Mouse (Mus musculus): ENCODE data around the gene Pla2g4d. TPM values are rescaled to one million over a fixed set of nuclear protein-coding genes. Genes with fewer than 3 reads are reported as not detected.
A peak's percentile ranks its signal among the peaks of the same experiment; 100 is the strongest.
"Not testable (repeated sequence)": the region's sequence is repeated elsewhere in the genome, so short reads cannot be mapped to it uniquely, and the experiment has no call there.

Pla2g4d gene
- polyA plus RNA-seq, 2 experiments = 0.05 to 0.08 TPM

- TF ChIP-seq POLR2A (IDR thresholded peaks at IDR 0.05; ENCODE audit: borderline replicate concordance, extremely low read depth, insufficient read depth, insufficient read length) = no peak
- no peaks in the 10 kb centered on the region for H3K36me3 ChIP-seq (ENCODE audit: control insufficient read depth, insufficient read depth, low read length)
- peak within 1 kb of the TSS; percentile 61 for H3K4me2 ChIP-seq (replicated peaks; ENCODE audit: low read depth, low read length, severe bottlenecking)
- H3K9me3 ChIP-seq (ENCODE audit: control insufficient read depth, low read length) = no peaks in the 10 kb centered on the region
- 3% methylated on average over 27 of the region's 27 CpGs for WGBS
- peak within 1 kb of the TSS; percentile 36 for H3K4me3 ChIP-seq (replicated peaks; ENCODE audit: low read length)
- peaks cover 4% of the 10 kb centered on the region; the same call in 1 of the 2 replicates for H3K4me1 ChIP-seq (ENCODE audit: control insufficient read depth, insufficient read depth, low read length)
- ATAC-seq (ENCODE audit: low FRiP score, low read depth) = peak; percentile 83
- H3K27me3 ChIP-seq (ENCODE audit: control insufficient read depth, insufficient read depth, low read length) = no peaks in the 10 kb centered on the region
- DNase-seq (ENCODE audit: low spot score) = peak; percentile 65
- H3K27ac ChIP-seq (replicated peaks; ENCODE audit: low read depth, low read length) = no peak within 1 kb of the TSS
- peak within 1 kb of the TSS; percentile 13; the same call in 1 of the 2 replicates for H3K9ac ChIP-seq (ENCODE audit: low read depth, low read length, severe bottlenecking)
Measured at GRCm38 (mm10) chr2:120244679-120245420, 44.1 kb downstream of the Pla2g4d start, which contains the start of gene Pla2g4e. Pla2g4e (minus strand) TSS chr2:120245335.

GRCm38 (mm10) chr2:120243995-120244394 lies 45.0 kb downstream of the Pla2g4d start:
- DNase-seq (ENCODE audit: low spot score) (no peak), ATAC-seq (ENCODE audit: low FRiP score, low read depth) (no peak)
- no peak for TF ChIP-seq POLR2A (IDR thresholded peaks at IDR 0.05; ENCODE audit: borderline replicate concordance, extremely low read depth, insufficient read depth, insufficient read length)
- Histone ChIP-seq H3K9ac (ENCODE audit: low read depth, low read length, severe bottlenecking) (no peak overlapping the region), H3K9me3 (ENCODE audit: control insufficient read depth, low read length) (no peaks in the 10 kb centered on the region), H3K36me3 (ENCODE audit: control insufficient read depth, insufficient read depth, low read length) (no peaks in the 10 kb centered on the region), H3K27ac (replicated peaks; ENCODE audit: low read depth, low read length) (no peak overlapping the region), H3K4me3 (replicated peaks; ENCODE audit: low read length) (no peak overlapping the region), H3K27me3 (ENCODE audit: control insufficient read depth, insufficient read depth, low read length) (no peaks in the 10 kb centered on the region), H3K4me1 (ENCODE audit: control insufficient read depth, insufficient read depth, low read length) (peaks cover 4% of the 10 kb centered on the region; the same call in 1 of the 2 replicates), H3K4me2 (replicated peaks; ENCODE audit: low read depth, low read length, severe bottlenecking) (no peak overlapping the region)
- 98% methylated on average over 2 of the region's 2 CpGs for WGBS

GRCm38 (mm10) chr2:120242791-120243467 lies 46.1 kb downstream of the Pla2g4d start:
- no peak for TF ChIP-seq POLR2A (IDR thresholded peaks at IDR 0.05; ENCODE audit: borderline replicate concordance, extremely low read depth, insufficient read depth, insufficient read length)
- no peak overlapping the region for H3K4me3 ChIP-seq (replicated peaks; ENCODE audit: low read length)
- H3K36me3 ChIP-seq (ENCODE audit: control insufficient read depth, insufficient read depth, low read length) = no peaks in the 10 kb centered on the region
- no peak overlapping the region for H3K4me2 ChIP-seq (replicated peaks; ENCODE audit: low read depth, low read length, severe bottlenecking)
- WGBS = 77% methylated on average over 5 of the region's 5 CpGs
- H3K9me3 ChIP-seq (ENCODE audit: control insufficient read depth, low read length) = no peaks in the 10 kb centered on the region
- DNase-seq (ENCODE audit: low spot score) (no peak), ATAC-seq (ENCODE audit: low FRiP score, low read depth) (no peak)
- peaks cover 4% of the 10 kb centered on the region; the same call in 1 of the 2 replicates for H3K4me1 ChIP-seq (ENCODE audit: control insufficient read depth, insufficient read depth, low read length)
- no peaks in the 10 kb centered on the region for H3K27me3 ChIP-seq (ENCODE audit: control insufficient read depth, insufficient read depth, low read length)
- no peak overlapping the region for H3K27ac ChIP-seq (replicated peaks; ENCODE audit: low read depth, low read length)
- H3K9ac ChIP-seq (ENCODE audit: low read depth, low read length, severe bottlenecking) = no peak overlapping the region

- not testable (repeated sequence) for H3K4me1 ChIP-seq (ENCODE audit: control insufficient read depth, insufficient read depth, low read length); H3K9ac ChIP-seq (ENCODE audit: low read depth, low read length, severe bottlenecking); H3K4me2 ChIP-seq (replicated peaks; ENCODE audit: low read depth, low read length, severe bottlenecking); H3K4me3 ChIP-seq (replicated peaks; ENCODE audit: low read length); H3K27ac ChIP-seq (replicated peaks; ENCODE audit: low read depth, low read length); ATAC-seq (ENCODE audit: low FRiP score, low read depth); H3K27me3 ChIP-seq (ENCODE audit: control insufficient read depth, insufficient read depth, low read length); H3K36me3 ChIP-seq (ENCODE audit: control insufficient read depth, insufficient read depth, low read length); DNase-seq (ENCODE audit: low spot score); H3K9me3 ChIP-seq (ENCODE audit: control insufficient read depth, low read length)
- 77% methylated on average over 6 of the region's 9 CpGs for WGBS
Measured at GRCm38 (mm10) chr2:120238733-120239132, 50.3 kb downstream of the Pla2g4d start.

- ATAC-seq (ENCODE audit: low FRiP score, low read depth) (no peak), DNase-seq (ENCODE audit: low spot score) (no peak)
- H3K4me2 ChIP-seq (replicated peaks; ENCODE audit: low read depth, low read length, severe bottlenecking) = no peak overlapping the region
- H3K4me3 ChIP-seq (replicated peaks; ENCODE audit: low read length) = no peak overlapping the region
- H3K4me1 ChIP-seq (ENCODE audit: control insufficient read depth, insufficient read depth, low read length) = no peaks in the 10 kb centered on the region
- H3K27me3 ChIP-seq (ENCODE audit: control insufficient read depth, insufficient read depth, low read length) = no peaks in the 10 kb centered on the region
- no peaks in the 10 kb centered on the region for H3K36me3 ChIP-seq (ENCODE audit: control insufficient read depth, insufficient read depth, low read length)
- no peak overlapping the region for H3K9ac ChIP-seq (ENCODE audit: low read depth, low read length, severe bottlenecking)
- no peak overlapping the region for H3K27ac ChIP-seq (replicated peaks; ENCODE audit: low read depth, low read length)
- H3K9me3 ChIP-seq (ENCODE audit: control insufficient read depth, low read length) = no peaks in the 10 kb centered on the region
- 70% methylated on average over 5 of the region's 5 CpGs for WGBS
- no peak for TF ChIP-seq POLR2A (IDR thresholded peaks at IDR 0.05; ENCODE audit: borderline replicate concordance, extremely low read depth, insufficient read depth, insufficient read length)
Measured at GRCm38 (mm10) chr2:120237784-120238183, 51.2 kb downstream of the Pla2g4d start.

All from limb, embryonic 14.5 days (tissue).